Mouse (Mus musculus): ENCODE results near the gene Ugdh. TPM values are rescaled to one million over a fixed set of nuclear protein-coding genes. Genes with fewer than 3 reads are reported as not detected.

Ugdh gene
- polyA plus RNA-seq, 1 experiment = 32.0 TPM

- Histone ChIP-seq H3K4me1 (ENCODE audit: control insufficient read depth, insufficient read depth, insufficient read length, low read length) (no peaks in the 10 kb centered on the region), H3K4me3 (ENCODE audit: low read depth, low read length) (no peak overlapping the region), H3K27ac (ENCODE audit: insufficient read depth, low read depth, low read length) (no peak overlapping the region), H3K36me3 (ENCODE audit: control insufficient read depth, insufficient read depth, low read length) (peaks cover 34% of the 10 kb centered on the region), H3K27me3 (ENCODE audit: control insufficient read depth, insufficient read depth, low read length) (no peaks in the 10 kb centered on the region)
- no peak for TF ChIP-seq POLR2A (IDR thresholded peaks at IDR 0.05; ENCODE audit: low read depth, low read length)
- TF ChIP-seq CTCF (IDR thresholded peaks at IDR 0.05; ENCODE audit: extremely low read depth, insufficient read length, insufficient replicate concordance, low read depth, low read length) = no peak
- 80% methylated on average over 4 of the region's 4 CpGs for WGBS
Observed at GRCm38 (mm10) chr5:65448941-65449340, 13.2 kb upstream of the Ugdh start.

- Histone ChIP-seq H3K27ac (ENCODE audit: insufficient read depth, low read depth, low read length) (no peak overlapping the region), H3K4me3 (ENCODE audit: low read depth, low read length) (no peak overlapping the region), H3K36me3 (ENCODE audit: control insufficient read depth, insufficient read depth, low read length) (peaks cover 32% of the 10 kb centered on the region), H3K27me3 (ENCODE audit: control insufficient read depth, insufficient read depth, low read length) (no peaks in the 10 kb centered on the region), H3K4me1 (ENCODE audit: control insufficient read depth, insufficient read depth, insufficient read length, low read length) (no peaks in the 10 kb centered on the region)
- no peak for TF ChIP-seq POLR2A (IDR thresholded peaks at IDR 0.05; ENCODE audit: low read depth, low read length)
- WGBS = 67% methylated on average over 2 of the region's 2 CpGs
Observed at GRCm38 (mm10) chr5:65447826-65448225, 12.1 kb upstream of the Ugdh start.

- H3K27me3 ChIP-seq (ENCODE audit: control insufficient read depth, insufficient read depth, low read length) = no peaks in the 10 kb centered on the region
- WGBS = 78% methylated on average over 2 of the region's 2 CpGs
- TF ChIP-seq POLR2A (IDR thresholded peaks at IDR 0.05; ENCODE audit: low read depth, low read length) (no peak), CTCF (IDR thresholded peaks at IDR 0.05; ENCODE audit: extremely low read depth, insufficient read length, insufficient replicate concordance, low read depth, low read length) (no peak)
- H3K4me3 ChIP-seq (ENCODE audit: low read depth, low read length) = no peak overlapping the region
- H3K36me3 ChIP-seq (ENCODE audit: control insufficient read depth, insufficient read depth, low read length) = peaks cover 28% of the 10 kb centered on the region
- H3K27ac ChIP-seq (ENCODE audit: insufficient read depth, low read depth, low read length) = no peak overlapping the region
- no peaks in the 10 kb centered on the region for H3K4me1 ChIP-seq (ENCODE audit: control insufficient read depth, insufficient read depth, insufficient read length, low read length)
Observed at GRCm38 (mm10) chr5:65446756-65447155, 11.0 kb upstream of the Ugdh start.

GRCm38 (mm10) chr5:65444981-65445380, 9.2 kb upstream of the Ugdh start:
- H3K4me3 ChIP-seq (ENCODE audit: low read depth, low read length) = no peak overlapping the region
- H3K27ac ChIP-seq (ENCODE audit: insufficient read depth, low read depth, low read length) = no peak overlapping the region
- WGBS = 48% methylated on average over 3 of the region's 6 CpGs
- H3K36me3 ChIP-seq (ENCODE audit: control insufficient read depth, insufficient read depth, low read length) = peaks cover 16% of the 10 kb centered on the region
- no peaks in the 10 kb centered on the region for H3K4me1 ChIP-seq (ENCODE audit: control insufficient read depth, insufficient read depth, insufficient read length, low read length)
- H3K27me3 ChIP-seq (ENCODE audit: control insufficient read depth, insufficient read depth, low read length) = no peaks in the 10 kb centered on the region
- TF ChIP-seq CTCF (IDR thresholded peaks at IDR 0.05; ENCODE audit: extremely low read depth, insufficient read length, insufficient replicate concordance, low read depth, low read length) = no peak
- TF ChIP-seq POLR2A (IDR thresholded peaks at IDR 0.05; ENCODE audit: low read depth, low read length) = no peak

- H3K27me3 ChIP-seq (ENCODE audit: control insufficient read depth, insufficient read depth, low read length) = no peaks in the 10 kb centered on the region
- H3K36me3 ChIP-seq (ENCODE audit: control insufficient read depth, insufficient read depth, low read length) = no peaks in the 10 kb centered on the region
- H3K4me1 ChIP-seq (ENCODE audit: control insufficient read depth, insufficient read depth, insufficient read length, low read length) = peaks cover 2% of the 10 kb centered on the region
- TF ChIP-seq CTCF (IDR thresholded peaks at IDR 0.05; ENCODE audit: extremely low read depth, insufficient read length, insufficient replicate concordance, low read depth, low read length) (no peak), POLR2A (IDR thresholded peaks at IDR 0.05; ENCODE audit: low read depth, low read length) (no peak)
- H3K4me3 ChIP-seq (ENCODE audit: low read depth, low read length) = no peak overlapping the region
- no peak overlapping the region for H3K27ac ChIP-seq (ENCODE audit: insufficient read depth, low read depth, low read length)
Observed at GRCm38 (mm10) chr5:65438041-65438440, 2.3 kb upstream of the Ugdh start.

GRCm38 (mm10) chr5:65435363-65435805, 365 bp downstream of the Ugdh start:
- Histone ChIP-seq H3K4me3 (ENCODE audit: low read depth, low read length) (peak overlapping the region; percentile 73), H3K27ac (ENCODE audit: insufficient read depth, low read depth, low read length) (peak overlapping the region; percentile 55), H3K4me1 (ENCODE audit: control insufficient read depth, insufficient read depth, insufficient read length, low read length) (peaks cover 6% of the 10 kb centered on the region), H3K27me3 (ENCODE audit: control insufficient read depth, insufficient read depth, low read length) (no peaks in the 10 kb centered on the region), H3K36me3 (ENCODE audit: control insufficient read depth, insufficient read depth, low read length) (no peaks in the 10 kb centered on the region)
- under 1% methylated on average over 45 of the region's 47 CpGs for WGBS
- TF ChIP-seq CTCF (IDR thresholded peaks at IDR 0.05; ENCODE audit: extremely low read depth, insufficient read length, insufficient replicate concordance, low read depth, low read length) (no peak), POLR2A (IDR thresholded peaks at IDR 0.05; ENCODE audit: low read depth, low read length) (peak; percentile 94)

- Histone ChIP-seq H3K36me3 (ENCODE audit: control insufficient read depth, insufficient read depth, low read length) (no peaks in the 10 kb centered on the region), H3K4me3 (ENCODE audit: low read depth, low read length) (peak overlapping the region; percentile 73), H3K4me1 (ENCODE audit: control insufficient read depth, insufficient read depth, insufficient read length, low read length) (peaks cover 11% of the 10 kb centered on the region), H3K27ac (ENCODE audit: insufficient read depth, low read depth, low read length) (no peak overlapping the region), H3K27me3 (ENCODE audit: control insufficient read depth, insufficient read depth, low read length) (no peaks in the 10 kb centered on the region)
- 11% methylated on average over 15 of the region's 15 CpGs for WGBS
- TF ChIP-seq CTCF (IDR thresholded peaks at IDR 0.05; ENCODE audit: extremely low read depth, insufficient read length, insufficient replicate concordance, low read depth, low read length) (no peak), POLR2A (IDR thresholded peaks at IDR 0.05; ENCODE audit: low read depth, low read length) (no peak)
Observed at GRCm38 (mm10) chr5:65434471-65435362, 1.0 kb downstream of the Ugdh start.
